Mouse (Mus musculus) ES-Bruce4 (cell line): ENCODE measurements around the gene Papss1. TPM values are rescaled to one million over a fixed set of nuclear protein-coding genes. Genes with fewer than 3 reads are reported as not detected.

Experiments
- H3K27ac ChIP-seq: 2 replicates; pipeline ENCODE4 v1.5.1; 2012; ENCODE audit warnings: low read length, inconsistent platforms; ENCODE audit not compliant: insufficient read depth
- H3K27me3 ChIP-seq: 2 replicates; pipeline ENCODE4 v1.6.1; 2012; ENCODE audit warnings: mild to moderate bottlenecking, low read length, inconsistent platforms; ENCODE audit not compliant: control insufficient read depth, poor library complexity, insufficient read depth, severe bottlenecking
- H3K36me3 ChIP-seq: 2 replicates; pipeline ENCODE4 v1.6.1; 2012; ENCODE audit warnings: inconsistent platforms, mild to moderate bottlenecking, low read length, moderate library complexity; ENCODE audit not compliant: control insufficient read depth, poor library complexity, insufficient read depth, severe bottlenecking
- H3K4me1 ChIP-seq: one replicate; pipeline ENCODE4 v1.8.1; 2011; ENCODE audit warnings: low read length; ENCODE audit not compliant: control insufficient read depth, insufficient read depth
- H3K4me3 ChIP-seq: 2 replicates; pipeline ENCODE4 v1.5.1; 2011; ENCODE audit warnings: low read depth, mild to moderate bottlenecking, low read length
- H3K9ac ChIP-seq: 2 replicates; pipeline ENCODE4 v1.6.1; 2012; ENCODE audit warnings: low read depth, mild to moderate bottlenecking, inconsistent platforms; ENCODE audit not compliant: poor library complexity, severe bottlenecking
- H3K9me3 ChIP-seq: replicated peaks from 2 replicates; pipeline ENCODE4 v1.6.1; 2012; ENCODE audit warnings: mild to moderate bottlenecking, low read length, inconsistent platforms; ENCODE audit not compliant: control insufficient read depth, poor library complexity, insufficient read depth, severe bottlenecking
- CTCF ChIP-seq: IDR thresholded peaks from one replicate; pipeline ENCODE4 v1.8.1; 2011; ENCODE audit warnings: low read depth, low read length
- EP300 ChIP-seq: IDR thresholded peaks from 2 replicates; pipeline ENCODE4 v1.6.1; 2011; ENCODE audit warnings: low read depth, low read length; ENCODE audit not compliant: insufficient read depth
- POLR2A ChIP-seq: IDR thresholded peaks from one replicate; pipeline ENCODE4 v1.8.1; 2011; ENCODE audit warnings: low read length; ENCODE audit not compliant: insufficient read depth
- polyA plus RNA-seq: library from polyadenylated mRNA; stranded (reverse); fragments of >200 nt; gene quantifications from 2 replicates; pipeline ENCODE4 v1.2.4, GENCODE M21; 2011; ENCODE audit warnings: low read depth; ENCODE audit not compliant: missing spikeins, insufficient read depth, insufficient read length

Gene Papss1
- polyA plus RNA-seq, 1 experiment, result 19.8 TPM

DNA sequence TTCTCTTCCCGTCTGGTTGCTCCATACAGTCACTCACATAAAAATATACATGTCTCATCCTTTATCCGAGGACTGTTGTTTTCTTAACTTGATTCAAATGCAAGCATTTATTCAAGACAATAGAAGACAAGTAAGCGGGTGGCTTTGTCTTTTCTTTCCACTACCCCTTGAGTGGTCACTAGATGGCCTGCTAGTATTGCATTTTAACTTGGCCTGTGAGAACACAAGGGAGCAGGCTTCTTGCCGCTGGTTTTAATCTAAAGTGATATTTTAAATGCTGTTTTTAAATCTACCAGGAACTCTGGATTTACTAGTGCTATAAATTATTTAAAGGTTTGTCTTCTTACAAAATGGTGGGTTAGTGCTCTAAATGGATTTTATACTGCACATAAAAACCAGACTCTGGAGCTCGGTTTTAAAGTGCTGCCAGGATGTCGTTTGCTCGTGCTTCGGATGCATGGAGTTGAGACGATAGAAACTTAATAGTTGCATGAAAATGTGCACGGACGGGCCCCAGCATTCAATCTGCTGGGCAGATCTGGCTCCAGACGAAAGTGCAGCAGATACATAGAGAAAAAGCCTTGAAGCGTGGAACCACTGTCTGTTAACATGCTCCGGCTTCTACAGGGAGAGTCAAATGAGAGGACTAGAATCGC is 28.7 kb downstream of the Papss1 start:
- Histone ChIP-seq H3K9me3 (no peaks in the 10 kb centered on the region), H3K4me1 (no peaks in the 10 kb centered on the region), H3K27ac (no peak overlapping the region), H3K9ac (no peak overlapping the region), H3K27me3 (no peaks in the 10 kb centered on the region), H3K36me3 (no peaks in the 10 kb centered on the region), H3K4me3 (no peak overlapping the region)
- TF ChIP-seq POLR2A (no peak), EP300 (no peak), CTCF (no peak)

DNA sequence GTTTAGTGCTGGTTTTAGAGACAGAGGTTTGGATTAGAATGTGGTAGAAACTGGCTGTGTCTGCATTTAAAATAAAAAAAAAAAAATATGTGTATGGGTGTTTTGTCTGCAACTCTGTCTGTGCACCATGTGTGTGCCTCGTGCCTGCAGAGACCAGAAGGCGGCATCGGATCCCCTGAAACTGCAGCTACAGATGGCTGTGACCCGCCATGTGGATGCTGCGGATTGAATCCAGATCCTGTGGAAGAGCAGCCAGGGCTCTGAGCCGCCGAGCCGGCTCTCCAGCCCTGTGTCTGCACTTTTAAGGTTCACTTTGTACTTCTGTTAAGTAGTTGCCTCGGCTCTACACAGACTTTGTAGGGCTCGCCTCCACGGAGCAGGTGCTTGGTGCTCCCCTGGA is 29.8 kb downstream of the Papss1 start:
- Histone ChIP-seq H3K9ac (no peak overlapping the region), H3K27ac (no peak overlapping the region), H3K36me3 (no peaks in the 10 kb centered on the region), H3K4me1 (no peaks in the 10 kb centered on the region), H3K4me3 (no peak overlapping the region), H3K27me3 (no peaks in the 10 kb centered on the region), H3K9me3 (no peaks in the 10 kb centered on the region)
- TF ChIP-seq EP300, result no peak
- TF ChIP-seq POLR2A, result no peak
- no peak for TF ChIP-seq CTCF

DNA sequence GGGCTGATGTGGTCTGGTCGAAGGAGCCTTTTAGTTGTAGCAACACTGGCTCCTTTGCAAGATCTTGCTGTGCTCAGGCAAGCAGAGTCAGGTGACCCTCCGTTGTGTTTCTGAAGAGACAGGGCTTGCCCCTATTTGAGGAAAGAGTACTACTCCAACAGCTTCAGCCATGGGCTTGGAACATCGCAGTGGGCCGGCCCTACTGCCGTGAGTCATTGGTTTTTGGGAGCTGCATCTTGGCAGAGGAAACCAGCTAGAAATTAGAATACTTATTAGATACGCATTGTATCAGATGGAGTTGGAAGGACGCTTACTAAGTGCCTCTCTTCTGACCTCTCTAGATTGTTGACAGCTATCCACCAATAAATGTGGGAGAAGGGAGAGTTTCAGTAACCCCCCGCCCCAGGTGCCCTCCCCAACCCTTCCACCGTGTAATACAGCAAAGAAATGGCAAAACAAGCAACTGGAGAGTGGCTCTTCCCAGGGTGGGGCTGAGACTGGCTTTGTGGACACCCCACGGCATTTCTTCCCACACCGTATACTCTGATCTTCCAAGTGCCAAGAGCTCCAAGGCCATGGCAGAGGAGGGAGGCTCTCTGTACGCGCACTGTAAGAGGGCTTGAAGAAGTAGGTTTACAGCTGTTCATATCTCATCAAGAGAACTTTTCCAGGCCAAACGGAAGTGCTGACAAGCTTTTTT is 31.1 kb downstream of the Papss1 start:
- Histone ChIP-seq H3K9me3 (no peaks in the 10 kb centered on the region), H3K9ac (no peak overlapping the region), H3K27ac (no peak overlapping the region), H3K36me3 (no peaks in the 10 kb centered on the region), H3K4me1 (no peaks in the 10 kb centered on the region), H3K27me3 (no peaks in the 10 kb centered on the region), H3K4me3 (no peak overlapping the region)
- TF ChIP-seq EP300, result no peak
- no peak for TF ChIP-seq POLR2A
- no peak for TF ChIP-seq CTCF

DNA sequence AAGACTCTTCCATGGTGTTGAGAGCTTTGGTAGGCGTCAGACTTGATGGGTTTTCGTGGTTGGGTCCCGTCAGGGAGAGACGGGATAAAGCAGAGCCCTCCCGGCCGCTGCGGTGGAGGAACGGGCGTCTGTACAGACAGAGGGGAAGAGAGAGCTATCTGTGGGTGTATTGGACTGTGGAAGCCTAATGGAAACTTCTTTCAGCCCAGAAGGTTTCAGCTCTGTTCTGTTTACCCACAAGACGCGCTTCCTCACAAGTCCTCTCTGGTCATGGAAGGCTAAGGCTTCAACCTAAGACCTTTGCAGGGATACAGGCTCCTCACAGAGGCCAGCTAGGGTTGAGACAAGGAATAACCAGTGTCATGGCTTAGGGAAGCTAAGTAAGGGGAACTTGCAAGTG is 36.2 kb downstream of the Papss1 start:
- TF ChIP-seq POLR2A, result no peak
- Histone ChIP-seq H3K4me3 (no peak overlapping the region), H3K9ac (no peak overlapping the region), H3K27me3 (no peaks in the 10 kb centered on the region), H3K27ac (no peak overlapping the region), H3K4me1 (no peaks in the 10 kb centered on the region), H3K36me3 (no peaks in the 10 kb centered on the region; the same call in 1 of the 2 replicates), H3K9me3 (no peaks in the 10 kb centered on the region)

DNA sequence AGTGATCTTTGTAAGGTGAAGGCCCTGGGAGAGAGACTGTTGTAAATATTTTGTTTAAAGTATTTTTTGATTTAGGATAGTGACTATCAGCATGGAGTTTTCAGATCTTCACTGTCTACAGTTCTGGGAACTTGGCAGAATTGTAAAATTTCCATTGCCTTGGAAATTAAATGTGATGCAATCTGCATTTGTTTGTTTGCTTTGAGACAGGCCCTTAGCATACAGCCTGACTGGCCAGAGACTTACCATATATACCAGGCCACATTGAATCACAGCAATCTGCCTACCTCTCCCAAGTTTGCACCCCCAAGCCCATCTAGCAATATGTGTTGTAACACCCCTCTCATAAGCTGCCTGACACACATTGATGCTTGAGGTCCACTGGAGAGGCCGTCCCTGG is 36.8 kb downstream of the Papss1 start:
- Histone ChIP-seq H3K27ac (no peak overlapping the region), H3K27me3 (no peaks in the 10 kb centered on the region), H3K4me1 (no peaks in the 10 kb centered on the region), H3K9me3 (no peaks in the 10 kb centered on the region), H3K4me3 (no peak overlapping the region), H3K9ac (no peak overlapping the region), H3K36me3 (no peaks in the 10 kb centered on the region; the same call in 1 of the 2 replicates)
- TF ChIP-seq EP300 (no peak), CTCF (no peak), POLR2A (no peak)

DNA sequence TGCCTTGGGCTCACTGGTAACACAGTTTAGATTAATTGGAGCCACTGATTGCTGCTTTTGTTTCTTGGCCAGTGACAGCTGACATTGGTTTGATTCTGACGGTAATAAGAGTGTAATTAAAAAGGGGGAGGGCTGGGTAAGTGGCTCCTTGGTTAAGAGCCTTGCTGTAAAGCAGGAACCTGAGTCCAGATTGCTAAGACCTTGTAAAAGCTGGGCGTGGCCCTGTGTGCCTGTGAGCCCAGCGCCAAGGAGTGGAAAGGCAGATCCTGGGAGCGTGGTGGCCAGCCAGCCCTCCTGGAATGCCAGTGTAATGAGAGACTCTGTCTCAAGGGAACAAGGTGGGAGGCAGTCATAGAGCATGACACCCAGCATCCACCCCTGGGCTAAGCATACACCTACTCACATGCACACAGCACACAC is 38.4 kb downstream of the Papss1 start:
- Histone ChIP-seq H3K9me3 (no peaks in the 10 kb centered on the region), H3K27me3 (no peaks in the 10 kb centered on the region), H3K27ac (no peak overlapping the region), H3K9ac (no peak overlapping the region), H3K36me3 (no peaks in the 10 kb centered on the region; the same call in 1 of the 2 replicates), H3K4me1 (no peaks in the 10 kb centered on the region), H3K4me3 (no peak overlapping the region)
- TF ChIP-seq EP300 (no peak), POLR2A (no peak), CTCF (no peak)
